Mouse (Mus musculus) midbrain, postnatal 0 days (tissue): ENCODE measurements around the gene Chrm3. TPM values are rescaled to one million over a fixed set of nuclear protein-coding genes. Genes with fewer than 3 reads are reported as not detected.

ENCODE experiments used
- ATAC-seq: fragments of 200-750 bp; cut with Nextera tagmentation; 2 replicates; pipeline ENCODE4 v1.8.0; 2017; ENCODE audit warnings: moderate number of reproducible peaks, mild to moderate bottlenecking, moderate TSS enrichment, moderate library complexity; ENCODE audit not compliant: low FRiP score
- DNase-seq: peaks from one replicate; pipeline ENCODE4 v3.0.0-alpha.2; 2015; ENCODE audit warnings: low spot score
- H3K27ac ChIP-seq: fragments of 300-500 bp; sonication (generic); 2 replicates; pipeline ENCODE4 v1.5.1; 2014; ENCODE audit warnings: low read depth, mild to moderate bottlenecking, low read length, mixed read lengths
- H3K27me3 ChIP-seq: fragments of 300-500 bp; sonication (generic); 2 replicates; pipeline ENCODE4 v1.6.1; 2014; ENCODE audit warnings: low read length, control low read depth, mixed read lengths; ENCODE audit not compliant: insufficient read depth
- H3K36me3 ChIP-seq: fragments of 300-500 bp; sonication (generic); 2 replicates; pipeline ENCODE4 v1.6.1; 2014; ENCODE audit warnings: low read length, control low read depth, mixed read lengths; ENCODE audit not compliant: insufficient read depth
- H3K4me1 ChIP-seq: fragments of 300-500 bp; sonication (generic); 2 replicates; pipeline ENCODE4 v1.6.1; 2014; ENCODE audit warnings: mild to moderate bottlenecking, control low read depth, antibody characterized with exemption, low read length, mixed read lengths; ENCODE audit not compliant: insufficient read depth
- H3K4me2 ChIP-seq: fragments of 300-500 bp; sonication (generic); 2 replicates; pipeline ENCODE4 v1.6.1; 2014; ENCODE audit warnings: low read depth, mild to moderate bottlenecking, low read length, mixed read lengths; ENCODE audit not compliant: poor library complexity, severe bottlenecking
- H3K4me3 ChIP-seq: fragments of 300-500 bp; sonication (generic); 2 replicates; pipeline ENCODE4 v1.5.1; 2014; ENCODE audit warnings: low read depth, mild to moderate bottlenecking, low read length, moderate library complexity
- H3K9ac ChIP-seq: fragments of 300-500 bp; sonication (generic); replicated peaks from 2 replicates; pipeline ENCODE4 v1.6.1; 2014; ENCODE audit warnings: mild to moderate bottlenecking, low read length, moderate library complexity, mixed read lengths; ENCODE audit not compliant: poor library complexity, severe bottlenecking
- H3K9me3 ChIP-seq: fragments of 300-500 bp; sonication (generic); 2 replicates; pipeline ENCODE4 v1.6.1; 2016; ENCODE audit warnings: low read length, control low read depth
- CTCF ChIP-seq: IDR thresholded peaks from 2 replicates; pipeline ENCODE4 v1.5.1; 2016; ENCODE audit warnings: antibody characterized with exemption, mild to moderate bottlenecking
- WGBS: fragments of 180-500 bp; shearing (Covaris S2); extraction: QIAGEN DNeasy Blood & Tissue Kit; methylation state at CpG from one replicate; pipeline ENCODE4 v1.1.7; 2014; 5-methylcytosine and 5-hydroxymethylcytosine counted together
- polyA plus RNA-seq: library from polyadenylated mRNA; unstranded; fragments of >200 nt; fragmentation: Nextera tagmentation; extraction: Ambion mirVana; gene quantifications from 2 replicates; pipeline ENCODE4 v1.2.1, GENCODE M21; 2015
- total RNA-seq: library from RNA; depleted of rRNA; stranded (reverse); fragments of >200 nt; gene quantifications from 2 replicates; pipeline ENCODE4 v1.2.3, GENCODE M21; 2014

Gene Chrm3
- total and polyA plus RNA-seq, 2 experiments from 2014 or later = 3.9 to 27.3 TPM

DNA sequence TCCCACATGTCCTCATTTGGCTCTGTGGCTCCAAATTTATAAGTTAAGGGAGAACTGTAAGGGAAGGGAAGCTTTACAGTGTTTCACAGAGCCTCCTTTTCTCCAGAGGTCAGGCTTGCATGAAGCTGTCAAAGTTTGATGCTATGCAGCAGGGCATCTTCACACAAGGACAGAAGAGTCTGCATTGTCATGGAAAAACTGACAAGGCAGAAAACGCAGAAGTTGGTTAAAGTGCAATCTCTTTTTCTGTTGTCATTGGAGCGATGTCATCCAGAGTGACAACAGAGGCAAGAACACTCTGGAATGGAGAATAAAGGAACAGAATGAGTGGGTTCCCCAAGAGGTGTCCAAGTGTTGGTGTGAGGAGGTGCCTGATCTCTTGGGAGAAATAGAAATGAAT is 377.4 kb downstream of the Chrm3 start:
- 86% methylated on average over 2 of the region's 2 CpGs for WGBS
- H3K36me3 ChIP-seq = no peaks in the 10 kb centered on the region
- ATAC-seq (no peak), DNase-seq (no peak)
- no peak for TF ChIP-seq CTCF
- H3K4me1 ChIP-seq = no peaks in the 10 kb centered on the region
- no peaks in the 10 kb centered on the region for H3K27me3 ChIP-seq
- no peaks in the 10 kb centered on the region for H3K9me3 ChIP-seq
- no peak overlapping the region for H3K9ac ChIP-seq
- no peak overlapping the region for H3K4me2 ChIP-seq
- no peak overlapping the region for H3K27ac ChIP-seq
- H3K4me3 ChIP-seq = no peak overlapping the region

DNA sequence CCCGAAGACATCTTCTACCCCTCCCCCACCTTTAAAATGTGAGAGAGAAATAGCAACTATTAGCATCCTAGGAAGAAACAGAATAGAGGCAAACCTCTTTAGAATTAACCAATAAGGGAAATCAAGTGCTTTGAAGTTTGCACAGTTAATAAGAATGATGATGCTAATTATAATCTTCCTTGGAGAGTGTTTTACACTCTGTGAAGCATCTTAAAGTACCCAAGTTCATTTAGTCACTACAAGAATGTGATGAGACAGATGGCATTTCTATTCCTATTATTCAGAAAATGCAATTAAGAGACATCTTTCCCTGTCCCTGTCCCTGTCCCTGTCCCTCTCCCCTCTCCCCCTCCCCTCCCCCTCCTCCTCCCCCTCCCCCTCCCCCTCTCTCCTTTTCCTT is 382.9 kb downstream of the Chrm3 start:
- no peaks in the 10 kb centered on the region for H3K36me3 ChIP-seq
- no peaks in the 10 kb centered on the region for H3K27me3 ChIP-seq
- WGBS = 59% methylated on average over 1 of the region's 1 CpGs
- DNase-seq (peak; percentile 30), ATAC-seq (no peak)
- H3K27ac ChIP-seq = no peak overlapping the region
- H3K4me3 ChIP-seq = no peak overlapping the region
- no peak overlapping the region for H3K9ac ChIP-seq
- no peak for TF ChIP-seq CTCF
- H3K4me1 ChIP-seq = no peaks in the 10 kb centered on the region
- H3K9me3 ChIP-seq = no peaks in the 10 kb centered on the region
- no peak overlapping the region for H3K4me2 ChIP-seq

DNA sequence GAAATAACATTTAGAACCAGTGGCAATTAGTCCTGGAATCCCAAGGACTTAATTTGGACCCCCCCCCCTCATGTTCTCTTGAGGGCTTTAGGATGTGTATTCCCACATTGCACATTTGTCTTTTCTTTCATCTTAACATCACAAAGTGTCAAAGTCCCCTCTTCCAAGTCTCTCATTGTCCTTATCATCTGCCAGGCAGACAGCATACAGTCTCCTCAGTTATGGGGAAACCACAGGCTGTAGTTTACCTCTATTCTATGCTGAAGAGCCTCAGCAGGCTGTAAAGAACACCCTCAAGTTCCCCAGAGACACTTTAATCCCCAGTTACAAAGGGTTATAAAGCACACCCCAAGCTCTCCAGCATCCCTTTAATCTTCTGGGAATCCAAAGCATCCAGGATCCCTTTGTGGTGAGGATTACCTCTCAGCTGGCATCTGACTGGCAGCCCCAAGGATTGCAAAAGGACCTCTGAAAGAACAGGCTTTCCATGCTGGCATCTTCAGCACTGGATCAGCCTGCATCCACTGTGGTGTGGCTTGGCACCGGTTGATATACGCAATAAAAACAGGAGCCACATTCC is 386.8 kb downstream of the Chrm3 start:
- Histone ChIP-seq H3K27me3 (no peaks in the 10 kb centered on the region), H3K36me3 (no peaks in the 10 kb centered on the region), H3K27ac (no peak overlapping the region), H3K9ac (no peak overlapping the region), H3K9me3 (no peaks in the 10 kb centered on the region), H3K4me1 (no peaks in the 10 kb centered on the region), H3K4me3 (no peak overlapping the region), H3K4me2 (no peak overlapping the region)
- ATAC-seq = no peak
- no peak for DNase-seq
- 18% methylated on average over 2 of the region's 2 CpGs for WGBS
- no peak for TF ChIP-seq CTCF

DNA sequence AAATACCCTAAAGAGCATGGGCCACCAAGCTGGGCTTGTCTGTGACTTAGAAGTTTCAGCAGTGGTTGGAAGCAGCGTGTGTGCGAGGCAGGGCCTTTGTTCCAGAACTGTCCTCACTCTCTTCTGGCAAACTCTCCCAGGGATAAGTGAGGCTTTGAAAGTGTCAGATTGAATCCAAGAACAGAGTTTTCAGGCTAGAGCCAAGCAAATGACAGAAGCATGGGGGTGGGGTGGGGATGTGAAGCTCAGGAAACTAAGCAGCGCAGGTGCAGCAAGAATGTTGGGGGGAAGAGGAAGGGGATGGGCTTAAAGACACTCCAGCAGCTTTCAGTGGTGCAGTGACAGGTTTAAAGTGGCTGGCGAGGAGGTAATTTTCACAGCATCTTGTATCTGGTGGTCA is 388.8 kb downstream of the Chrm3 start:
- TF ChIP-seq CTCF = no peak
- no peak for ATAC-seq
- no peaks in the 10 kb centered on the region for H3K36me3 ChIP-seq
- H3K4me2 ChIP-seq = no peak overlapping the region
- H3K9me3 ChIP-seq = no peaks in the 10 kb centered on the region
- no peak overlapping the region for H3K4me3 ChIP-seq
- WGBS = 42% methylated on average over 4 of the region's 4 CpGs
- no peaks in the 10 kb centered on the region for H3K27me3 ChIP-seq
- H3K4me1 ChIP-seq = no peaks in the 10 kb centered on the region
- H3K9ac ChIP-seq = no peak overlapping the region
- DNase-seq = no peak
- H3K27ac ChIP-seq = no peak overlapping the region

DNA sequence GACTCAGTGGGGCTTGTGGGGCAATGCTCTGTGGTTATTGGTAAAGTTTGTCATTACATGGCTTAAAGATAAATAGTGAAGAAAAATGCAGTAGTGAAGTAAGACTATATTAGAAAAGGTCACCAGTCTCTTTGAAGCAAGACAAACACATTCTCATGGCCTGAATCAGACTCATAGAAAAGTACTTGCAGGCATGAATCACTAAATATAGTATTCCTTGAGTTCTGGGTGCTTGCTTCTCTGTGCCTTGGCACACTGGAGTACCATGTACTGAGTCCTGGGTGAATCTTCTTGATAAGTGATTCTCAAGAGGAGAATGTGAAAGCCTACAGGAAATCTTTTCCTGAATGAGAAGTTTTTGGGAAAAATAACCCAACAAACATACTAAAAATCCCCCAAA is 408.0 kb downstream of the Chrm3 start:
- H3K27me3 ChIP-seq = no peaks in the 10 kb centered on the region
- ATAC-seq = no peak
- DNase-seq = no peak
- no peaks in the 10 kb centered on the region for H3K9me3 ChIP-seq
- H3K27ac ChIP-seq = no peak overlapping the region
- H3K4me3 ChIP-seq = no peak overlapping the region
- H3K4me1 ChIP-seq = no peaks in the 10 kb centered on the region
- H3K9ac ChIP-seq = no peak overlapping the region
- H3K4me2 ChIP-seq = no peak overlapping the region
- no peaks in the 10 kb centered on the region for H3K36me3 ChIP-seq
- TF ChIP-seq CTCF = no peak

DNA sequence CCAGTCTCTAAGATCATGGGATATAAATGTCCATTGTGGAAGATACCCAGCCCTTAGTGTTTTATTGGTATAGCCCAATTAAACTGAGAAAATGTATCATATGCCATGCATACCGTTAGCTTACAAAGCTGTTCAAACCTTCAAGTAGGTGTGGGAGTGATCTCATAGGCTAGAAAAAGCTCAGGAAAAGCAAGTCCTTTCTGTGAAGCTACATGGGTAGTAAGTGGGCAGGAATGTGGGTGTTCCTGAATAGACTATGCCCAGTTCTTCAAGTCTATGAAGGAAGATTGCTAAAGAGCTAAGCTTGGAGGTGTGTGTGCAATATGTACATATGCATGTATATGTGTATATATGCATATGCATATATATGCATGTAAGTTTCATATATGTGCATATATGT is 409.3 kb downstream of the Chrm3 start:
- Histone ChIP-seq H3K36me3 (no peaks in the 10 kb centered on the region), H3K9me3 (no peaks in the 10 kb centered on the region), H3K4me2 (no peak overlapping the region), H3K9ac (no peak overlapping the region), H3K27ac (no peak overlapping the region), H3K27me3 (no peaks in the 10 kb centered on the region), H3K4me3 (no peak overlapping the region), H3K4me1 (no peaks in the 10 kb centered on the region)
- WGBS = 85% methylated on average over 1 of the region's 1 CpGs
- TF ChIP-seq CTCF = no peak
- no peak for ATAC-seq
- DNase-seq = no peak
